Mouse (Mus musculus): ENCODE results near the gene Rtraf.

DNA sequence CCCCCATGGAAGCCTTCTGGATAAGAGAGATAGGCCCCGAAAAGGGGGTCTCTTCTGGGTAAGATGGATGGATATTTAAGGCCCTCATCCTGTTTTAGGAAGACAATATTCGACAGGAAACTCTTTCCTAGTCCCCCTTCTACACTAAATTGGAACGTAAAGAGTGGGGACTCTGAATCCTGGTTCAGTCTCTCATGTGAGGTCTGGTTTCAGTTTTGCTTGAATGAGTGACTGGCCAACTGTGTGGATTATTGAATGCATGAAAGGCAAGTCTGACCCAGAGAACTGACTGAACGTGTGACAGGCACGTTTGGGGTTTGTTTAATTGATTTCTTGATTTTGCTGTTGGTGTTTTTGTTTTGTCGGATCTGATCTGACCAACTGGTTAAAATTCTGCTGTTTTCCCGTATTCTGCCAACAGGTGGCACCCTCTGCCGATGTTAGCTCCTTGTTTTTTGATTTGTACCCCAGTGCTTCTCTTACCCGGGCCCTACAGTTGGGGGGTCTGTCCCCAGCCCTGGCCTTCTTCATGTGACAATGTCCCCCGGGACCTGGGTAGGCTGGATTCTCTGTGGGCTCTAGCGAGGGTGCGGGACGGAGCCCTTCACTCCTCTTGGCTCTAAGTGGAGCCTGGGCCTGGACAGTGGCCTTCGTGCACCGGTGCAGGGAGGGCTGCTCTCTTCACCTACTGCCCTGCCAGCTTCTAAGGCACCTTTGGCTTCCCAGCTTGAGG is 16.1 kb upstream of the Rtraf start:
- no peak for TF ChIP-seq EP300 (IDR thresholded peaks at IDR 0.05; ENCODE audit: low read length)
- TF ChIP-seq POLR2AphosphoS2 (IDR thresholded peaks at IDR 0.05; ENCODE audit: low read depth, low read length): no peak
- TF ChIP-seq ZC3H11A (IDR thresholded peaks at IDR 0.05; ENCODE audit: low read depth, low read length): peak; percentile 64
- no peak for TF ChIP-seq SIN3A (IDR thresholded peaks at IDR 0.05; ENCODE audit: low read length)
- peak; percentile 94 for TF ChIP-seq SMC3 (IDR thresholded peaks at IDR 0.05; ENCODE audit: low read depth, low read length)
- TF ChIP-seq ZKSCAN1 (IDR thresholded peaks at IDR 0.05; ENCODE audit: borderline replicate concordance, low read depth, low read length): no peak
- TF ChIP-seq CTCF (conservative IDR thresholded peaks at IDR 0.05 in 1 of 2, IDR thresholded peaks at IDR 0.05 in 1 of 2; ENCODE audit: low read depth in 2 of 2, low read length in 2 of 2): peak; percentile 44 to 96; a peak in 3 of 4 replicates
- no peak for TF ChIP-seq POLR2A (IDR thresholded peaks at IDR 0.05; ENCODE audit: low read depth, low read length)
- TF ChIP-seq MAX (IDR thresholded peaks at IDR 0.05; ENCODE audit: low read length): no peak
- no peak for TF ChIP-seq MAFK (IDR thresholded peaks at IDR 0.05; ENCODE audit: insufficient replicate concordance, low read length)
- TF ChIP-seq RAD21 (IDR thresholded peaks at IDR 0.05; ENCODE audit: low read depth, low read length): peak; percentile 89
- TF ChIP-seq USF2 (conservative IDR thresholded peaks at IDR 0.05; ENCODE audit: low read depth, low read length): no peak
- no peak for TF ChIP-seq MEF2A (IDR thresholded peaks at IDR 0.05; ENCODE audit: borderline replicate concordance, low read depth, low read length)
- no peak for TF ChIP-seq MXI1 (IDR thresholded peaks at IDR 0.05; ENCODE audit: low read depth, low read length)

All from CH12.LX (cell line).